Mouse (Mus musculus) gastrocnemius, postnatal 14 days (tissue): ENCODE data around the gene Igf1r. TPM values are rescaled to one million over a fixed set of nuclear protein-coding genes. Genes with fewer than 3 reads are reported as not detected.
A peak's percentile ranks its signal among the peaks of the same experiment; 100 is the strongest.

Experiments
- DNase-seq: peaks from one replicate; pipeline ENCODE4 v3.0.0; 2021; ENCODE audit warnings: mixed read lengths
- intact Hi-C: fragments of 180-260 bp; cut with DNase I; formaldehyde crosslinking; loops from one replicate; pipeline ENCODE4 v1.15.1; 2025; ENCODE audit warnings: low total_unique reads
- total RNA-seq, 2 experiments: library from RNA; stranded (reverse); gene quantifications; 2 replicates each; pipeline ENCODE4 v1.2.3; 2021

Gene Igf1r
- total RNA-seq, 2 experiments from 2014 or later, result 13.1 to 14.0 TPM

- DNase-seq, result no peak
- intact Hi-C loops, result no loop called here
These were observed 42.6 kb downstream of the Igf1r start for GRCm38 (mm10) chr7:67995276-67995675.

- intact Hi-C loops, result no loop called here
- no peak for DNase-seq
These were observed 43.8 kb downstream of the Igf1r start for GRCm38 (mm10) chr7:67996202-67996960.

- DNase-seq, result no peak
- intact Hi-C loops, result no loop called here
These were observed 48.6 kb downstream of the Igf1r start for GRCm38 (mm10) chr7:68001269-68001668.

- no peak for DNase-seq
- intact Hi-C loops, result no loop called here
These were observed 53.4 kb downstream of the Igf1r start for GRCm38 (mm10) chr7:68006074-68006473.

GRCm38 (mm10) chr7:68006496-68006895, 53.9 kb downstream of the Igf1r start:
- DNase-seq, result no peak

GRCm38 (mm10) chr7:68009635-68010034, 57.0 kb downstream of the Igf1r start:
- no peak for DNase-seq
- intact Hi-C loops, result no loop called here

More at GRCm38 (mm10) chr7:68006496-68006895, 53.9 kb downstream of the Igf1r start:
- intact Hi-C loops, result no loop called here

- DNase-seq, result no peak
- intact Hi-C loops, result no loop called here
These were observed 57.5 kb downstream of the Igf1r start for GRCm38 (mm10) chr7:68010168-68010567.

- no peak for DNase-seq
- intact Hi-C loops, result no loop called here
These were observed 58.2 kb downstream of the Igf1r start for GRCm38 (mm10) chr7:68010802-68011201.

GRCm38 (mm10) chr7:68011385-68012122, 58.9 kb downstream of the Igf1r start:
- intact Hi-C loops, result no loop called here
- no peak for DNase-seq

- intact Hi-C loops, result no loop called here
These were observed 59.5 kb downstream of the Igf1r start for GRCm38 (mm10) chr7:68012123-68012474.

GRCm38 (mm10) chr7:68014495-68014894, 61.9 kb downstream of the Igf1r start:
- no peak for DNase-seq
- intact Hi-C loops, result no loop called here

More at GRCm38 (mm10) chr7:68012123-68012474, 59.5 kb downstream of the Igf1r start:
- no peak for DNase-seq

GRCm38 (mm10) chr7:68015404-68015803, 62.8 kb downstream of the Igf1r start:
- DNase-seq, result no peak
- intact Hi-C loops, result no loop called here

- no peak for DNase-seq
These were observed 65.4 kb downstream of the Igf1r start for GRCm38 (mm10) chr7:68018038-68018437.

GRCm38 (mm10) chr7:68020556-68020955, 67.9 kb downstream of the Igf1r start:
- intact Hi-C loops, result no loop called here

More at GRCm38 (mm10) chr7:68018038-68018437, 65.4 kb downstream of the Igf1r start:
- intact Hi-C loops, result no loop called here

GRCm38 (mm10) chr7:68021741-68022140, 69.1 kb downstream of the Igf1r start:
- intact Hi-C loops, result no loop called here
- DNase-seq, result peak; percentile 49

More at GRCm38 (mm10) chr7:68020556-68020955, 67.9 kb downstream of the Igf1r start:
- peak; percentile 24 for DNase-seq

- DNase-seq, result no peak
These were observed 69.6 kb downstream of the Igf1r start for GRCm38 (mm10) chr7:68022188-68022587.

GRCm38 (mm10) chr7:68023882-68024281, 71.3 kb downstream of the Igf1r start:
- intact Hi-C loops, result no loop called here
- no peak for DNase-seq

More at GRCm38 (mm10) chr7:68022188-68022587, 69.6 kb downstream of the Igf1r start:
- intact Hi-C loops, result no loop called here

GRCm38 (mm10) chr7:68024625-68025024, 72.0 kb downstream of the Igf1r start:
- intact Hi-C loops, result no loop called here

GRCm38 (mm10) chr7:68025396-68025795, 72.8 kb downstream of the Igf1r start:
- intact Hi-C loops, result no loop called here
- DNase-seq, result no peak

More at GRCm38 (mm10) chr7:68024625-68025024, 72.0 kb downstream of the Igf1r start:
- no peak for DNase-seq

GRCm38 (mm10) chr7:68026076-68026475, 73.4 kb downstream of the Igf1r start:
- intact Hi-C loops, result no loop called here

GRCm38 (mm10) chr7:68028167-68028566, 75.5 kb downstream of the Igf1r start:
- DNase-seq, result no peak
- intact Hi-C loops, result no loop called here

More at GRCm38 (mm10) chr7:68026076-68026475, 73.4 kb downstream of the Igf1r start:
- DNase-seq, result peak; percentile 11
